Mouse (Mus musculus) midbrain, embryonic 11.5 days (tissue): ENCODE results near the gene Chrnb1. TPM values are rescaled to one million over a fixed set of nuclear protein-coding genes. Genes with fewer than 3 reads are reported as not detected.

Source experiments
- polyA plus RNA-seq: library from polyadenylated mRNA; unstranded; fragments of >200 nt; fragmentation: Nextera tagmentation; extraction: Ambion mirVana; gene quantifications from 2 replicates; pipeline ENCODE4 v1.2.1, GENCODE M21; 2014

The Chrnb1 gene
- polyA plus RNA-seq, 1 experiment from 2014 or later: 0.67 TPM

Other genes starting within 250 kb of the Chrnb1 start
- 1.00 and 1.9 TPM in 2 replicates for gene Dnah2, start 246.8 kb downstream of the Chrnb1 start, polyA plus RNA-seq
- gene Efnb3, start 235.7 kb downstream of the Chrnb1 start, polyA plus RNA-seq: 11.0 and 12.3 TPM in 2 replicates
- gene Wrap53, start 215.7 kb downstream of the Chrnb1 start, polyA plus RNA-seq: 35.1 and 36.4 TPM in 2 replicates
- gene Trp53, start 215.6 kb downstream of the Chrnb1 start, polyA plus RNA-seq: 144 and 147 TPM in 2 replicates
- gene Atp1b2, start 190.0 kb downstream of the Chrnb1 start, polyA plus RNA-seq: 10.4 and 12.2 TPM in 2 replicates
- not detected in 2 replicates for gene Shbg, start 178.0 kb downstream of the Chrnb1 start, polyA plus RNA-seq
- gene Sat2, start 173.9 kb downstream of the Chrnb1 start, polyA plus RNA-seq: 13.1 and 16.8 TPM in 2 replicates
- gene Fxr2, start 163.0 kb downstream of the Chrnb1 start, polyA plus RNA-seq: 25.6 and 29.0 TPM in 2 replicates
- 0.16 TPM in 1 of 2 replicates, not detected in the other for gene Sox15, start 140.6 kb downstream of the Chrnb1 start, polyA plus RNA-seq
- gene Mpdu1, start 133.3 kb downstream of the Chrnb1 start, polyA plus RNA-seq: 31.2 and 34.5 TPM in 2 replicates
- gene Cd68, start 129.8 kb downstream of the Chrnb1 start, polyA plus RNA-seq: 7.0 and 7.9 TPM in 2 replicates
- 877 and 900 TPM in 2 replicates for gene Eif4a1, start 123.5 kb downstream of the Chrnb1 start, polyA plus RNA-seq
- gene Senp3, start 113.9 kb downstream of the Chrnb1 start, polyA plus RNA-seq: 80.6 and 90.8 TPM in 2 replicates
- gene Tnfsf13, start 110.2 kb downstream of the Chrnb1 start, polyA plus RNA-seq: not detected in 2 replicates
- gene Tnfsf12, start 100.1 kb downstream of the Chrnb1 start, polyA plus RNA-seq: 2.0 and 2.8 TPM in 2 replicates
- 0.78 and 1.6 TPM in 2 replicates for gene Tnfsfm13, start 99.8 kb downstream of the Chrnb1 start, polyA plus RNA-seq
- 52.4 and 54.1 TPM in 2 replicates for gene Polr2a, start 37.3 kb downstream of the Chrnb1 start, polyA plus RNA-seq
- gene Slc35g3, start 34.0 kb downstream of the Chrnb1 start, polyA plus RNA-seq: not detected in 2 replicates
- gene Zbtb4, start 30.0 kb downstream of the Chrnb1 start, polyA plus RNA-seq: 0.90 and 0.91 TPM in 2 replicates
- 1.3 and 1.5 TPM in 2 replicates for gene Fgf11, start 5.9 kb upstream of the Chrnb1 start, polyA plus RNA-seq
- 0.20 and 0.23 TPM in 2 replicates for gene Tmem102, start 9.7 kb upstream of the Chrnb1 start, polyA plus RNA-seq
- not detected in 2 replicates for gene Gm39566, start 19.4 kb upstream of the Chrnb1 start, polyA plus RNA-seq
- gene Spem2, start 22.5 kb upstream of the Chrnb1 start, polyA plus RNA-seq: not detected in 2 replicates
- 0.12 TPM in 1 of 2 replicates, not detected in the other for gene Spem1, start 26.2 kb upstream of the Chrnb1 start, polyA plus RNA-seq
- gene Nlgn2, start 41.8 kb upstream of the Chrnb1 start, polyA plus RNA-seq: 9.9 and 10.3 TPM in 2 replicates
- gene Tmem256, start 42.6 kb upstream of the Chrnb1 start, polyA plus RNA-seq: 285 and 287 TPM in 2 replicates
- gene Plscr3, start 50.4 kb upstream of the Chrnb1 start, polyA plus RNA-seq: 61.7 and 65.3 TPM in 2 replicates
- gene Tnk1, start 62.8 kb upstream of the Chrnb1 start, polyA plus RNA-seq: 0.44 and 0.48 TPM in 2 replicates
- gene Tmem95, start 82.1 kb upstream of the Chrnb1 start, polyA plus RNA-seq: not detected in 2 replicates
- 3.1 and 3.9 TPM in 2 replicates for gene Kctd11, start 85.5 kb upstream of the Chrnb1 start, polyA plus RNA-seq
- gene Acap1, start 99.6 kb upstream of the Chrnb1 start, polyA plus RNA-seq: 0.36 and 0.59 TPM in 2 replicates
- 15.3 and 17.8 TPM in 2 replicates for gene 2810408A11Rik, start 105.0 kb upstream of the Chrnb1 start, polyA plus RNA-seq
- 15.6 and 16.3 TPM in 2 replicates for gene Neurl4, start 105.1 kb upstream of the Chrnb1 start, polyA plus RNA-seq
- 92.2 and 95.8 TPM in 2 replicates for gene Gps2, start 117.9 kb upstream of the Chrnb1 start, polyA plus RNA-seq
- gene Eif5a, start 126.0 kb upstream of the Chrnb1 start, polyA plus RNA-seq: 1,778 and 1,800 TPM in 2 replicates
- 3.2 and 5.1 TPM in 2 replicates for gene Ybx2, start 139.9 kb upstream of the Chrnb1 start, polyA plus RNA-seq
- 6.3 and 7.8 TPM in 2 replicates for gene Slc2a4, start 152.2 kb upstream of the Chrnb1 start, polyA plus RNA-seq
- 2.3 and 2.7 TPM in 2 replicates for gene Cldn7, start 168.8 kb upstream of the Chrnb1 start, polyA plus RNA-seq
- gene Ctdnep1, start 185.2 kb upstream of the Chrnb1 start, polyA plus RNA-seq: 20.7 and 22.6 TPM in 2 replicates
- 150 and 151 TPM in 2 replicates for gene Elp5, start 186.6 kb upstream of the Chrnb1 start, polyA plus RNA-seq
- gene Gabarap, start 195.2 kb upstream of the Chrnb1 start, polyA plus RNA-seq: 566 and 590 TPM in 2 replicates
- 51.5 and 53.4 TPM in 2 replicates for gene Phf23, start 199.8 kb upstream of the Chrnb1 start, polyA plus RNA-seq
- 29.0 and 30.0 TPM in 2 replicates for gene Dvl2, start 204.7 kb upstream of the Chrnb1 start, polyA plus RNA-seq
- gene Acadvl, start 219.5 kb upstream of the Chrnb1 start, polyA plus RNA-seq: 46.5 and 47.8 TPM in 2 replicates
- 11.2 and 15.2 TPM in 2 replicates for gene Dlg4, start 221.0 kb upstream of the Chrnb1 start, polyA plus RNA-seq